Mouse (Mus musculus): ENCODE data around the gene Kcnh6. TPM values are rescaled to one million over a fixed set of nuclear protein-coding genes. Genes with fewer than 3 reads are reported as not detected.
A peak's percentile ranks its signal among the peaks of the same experiment; 100 is the strongest.
"Not testable (repeated sequence)": the region's sequence is repeated elsewhere in the genome, so short reads cannot be mapped to it uniquely, and the experiment has no call there.

Kcnh6 gene
- total RNA-seq, 2 experiments from 2014 or later: 0.68 TPM; not detected in 1

DNA sequence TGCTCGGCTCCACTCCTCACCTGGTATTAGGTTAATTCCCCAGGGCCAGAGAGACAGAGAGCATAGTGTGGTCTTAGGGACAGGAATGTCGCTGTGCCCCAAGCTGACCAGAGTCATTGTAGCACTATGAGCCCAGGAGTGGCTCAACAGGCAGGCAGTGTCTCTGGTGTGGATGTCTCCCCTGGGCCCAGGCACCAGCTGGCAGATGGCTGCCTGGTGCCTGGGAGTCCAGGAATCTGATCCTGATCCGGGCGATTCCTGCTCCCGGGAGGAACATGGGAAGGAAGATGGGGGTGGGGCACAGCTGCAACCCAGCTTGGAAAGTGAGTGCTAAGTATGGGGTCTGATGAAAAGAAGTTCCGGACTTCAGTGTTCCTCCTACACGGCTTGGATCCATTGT, 4.8 kb downstream of the Kcnh6 start:
- ATAC-seq (replicated peaks; ENCODE audit: low FRiP score, poor library complexity, severe bottlenecking): no peak

DNA sequence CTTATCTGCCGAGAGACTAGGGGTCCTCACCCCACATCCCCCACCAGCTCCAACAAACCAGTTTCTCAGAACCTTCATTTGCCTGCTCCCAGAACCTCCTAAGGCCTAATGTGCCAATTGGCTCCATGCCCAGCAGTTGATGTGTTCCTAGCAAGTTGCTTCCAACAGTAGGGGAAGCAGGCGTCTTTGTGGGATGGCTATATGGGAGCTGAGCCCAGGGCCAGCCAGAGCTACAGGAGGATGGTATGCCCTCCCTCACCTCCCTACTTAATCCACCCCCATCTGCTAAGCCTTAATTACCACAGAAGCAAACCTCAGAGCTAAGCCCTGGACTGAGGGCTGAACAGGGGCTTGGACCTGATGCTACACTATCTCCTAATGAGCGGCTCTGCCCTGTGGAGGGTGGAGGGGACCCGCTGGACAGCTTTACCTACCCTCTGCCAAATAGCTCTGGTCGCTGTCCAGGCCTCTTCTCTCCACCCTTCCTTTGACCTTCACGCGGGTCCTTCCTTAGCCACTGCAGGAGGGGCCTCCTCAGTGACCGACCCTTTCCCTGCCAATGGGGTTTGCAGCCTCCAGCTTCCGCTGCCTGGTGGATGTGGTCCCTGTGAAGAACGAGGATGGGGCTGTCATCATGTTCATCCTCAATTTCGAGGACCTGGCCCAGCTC, 5.8 kb downstream of the Kcnh6 start:
- no peak for ATAC-seq (replicated peaks; ENCODE audit: low FRiP score, poor library complexity, severe bottlenecking)

DNA sequence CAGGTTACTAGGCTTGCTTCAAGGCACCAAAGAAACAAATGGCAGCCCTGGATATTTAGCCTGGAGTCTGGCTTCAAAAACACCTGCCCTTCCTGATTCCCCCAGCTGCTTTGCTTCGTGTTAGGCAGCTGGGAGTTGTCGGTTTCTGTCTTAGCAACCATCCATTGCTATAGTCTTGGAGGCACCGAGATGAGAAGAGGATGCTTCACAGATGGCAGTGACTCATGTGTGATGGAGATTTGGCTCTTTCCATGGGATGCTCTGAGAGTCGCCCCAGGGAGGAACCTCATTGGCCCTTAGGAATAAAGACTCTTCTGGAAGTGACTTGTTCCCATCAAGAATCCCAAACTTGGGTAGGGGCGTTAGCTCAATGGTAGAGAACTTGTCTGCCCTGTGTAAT, 8.5 kb downstream of the Kcnh6 start:
- ATAC-seq (replicated peaks; ENCODE audit: low FRiP score, poor library complexity, severe bottlenecking): no peak

DNA sequence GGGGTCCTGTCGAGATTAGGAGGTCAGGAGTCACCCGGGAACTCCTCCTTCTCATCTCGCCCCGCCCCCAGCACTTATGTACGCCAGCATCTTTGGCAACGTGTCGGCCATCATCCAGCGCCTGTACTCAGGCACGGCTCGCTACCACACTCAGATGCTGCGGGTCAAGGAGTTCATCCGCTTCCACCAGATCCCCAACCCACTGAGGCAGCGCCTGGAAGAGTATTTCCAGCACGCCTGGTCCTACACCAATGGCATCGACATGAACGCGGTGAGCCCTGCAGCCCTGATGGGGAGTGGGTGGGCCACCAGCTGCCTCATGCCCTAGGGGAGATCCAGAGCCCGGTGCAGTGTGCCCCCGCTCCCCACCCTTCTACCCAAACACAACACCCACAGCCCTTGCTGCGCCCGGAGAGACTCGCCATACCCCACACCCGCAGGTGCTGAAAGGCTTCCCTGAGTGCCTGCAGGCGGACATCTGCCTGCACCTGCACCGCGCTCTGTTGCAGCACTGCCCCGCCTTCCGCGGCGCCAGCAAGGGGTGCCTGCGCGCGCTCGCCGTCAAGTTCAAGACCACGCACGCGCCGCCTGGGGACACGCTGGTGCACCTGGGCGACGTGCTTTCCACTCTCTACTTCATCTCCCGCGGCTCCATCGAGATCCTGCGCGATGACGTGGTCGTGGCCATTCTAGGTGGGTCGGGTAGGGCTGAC, 12.3 kb downstream of the Kcnh6 start:
- ATAC-seq (replicated peaks; ENCODE audit: low FRiP score, poor library complexity, severe bottlenecking): no peak

DNA sequence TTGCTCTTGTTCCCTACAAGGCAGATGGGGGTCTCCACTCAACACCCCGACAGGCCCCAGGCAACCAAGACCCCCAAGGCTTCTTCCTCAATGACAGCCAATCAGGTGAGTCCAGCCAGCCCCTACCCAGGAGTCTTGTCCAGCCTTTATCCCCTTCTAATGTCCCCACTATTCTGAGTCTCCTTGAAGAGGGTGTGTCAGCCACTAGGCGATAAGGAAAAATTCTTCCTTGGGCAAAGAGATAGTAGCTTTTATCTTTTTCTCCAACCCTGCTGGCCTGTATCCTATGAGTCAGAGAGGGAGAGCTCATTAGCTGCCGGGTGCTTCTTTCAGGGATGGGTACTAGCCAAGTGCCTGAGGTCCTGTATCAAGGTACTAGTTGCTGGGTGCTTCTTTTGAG, 17.9 kb downstream of the Kcnh6 start:
- no peak for ATAC-seq (replicated peaks; ENCODE audit: low FRiP score, poor library complexity, severe bottlenecking)

DNA sequence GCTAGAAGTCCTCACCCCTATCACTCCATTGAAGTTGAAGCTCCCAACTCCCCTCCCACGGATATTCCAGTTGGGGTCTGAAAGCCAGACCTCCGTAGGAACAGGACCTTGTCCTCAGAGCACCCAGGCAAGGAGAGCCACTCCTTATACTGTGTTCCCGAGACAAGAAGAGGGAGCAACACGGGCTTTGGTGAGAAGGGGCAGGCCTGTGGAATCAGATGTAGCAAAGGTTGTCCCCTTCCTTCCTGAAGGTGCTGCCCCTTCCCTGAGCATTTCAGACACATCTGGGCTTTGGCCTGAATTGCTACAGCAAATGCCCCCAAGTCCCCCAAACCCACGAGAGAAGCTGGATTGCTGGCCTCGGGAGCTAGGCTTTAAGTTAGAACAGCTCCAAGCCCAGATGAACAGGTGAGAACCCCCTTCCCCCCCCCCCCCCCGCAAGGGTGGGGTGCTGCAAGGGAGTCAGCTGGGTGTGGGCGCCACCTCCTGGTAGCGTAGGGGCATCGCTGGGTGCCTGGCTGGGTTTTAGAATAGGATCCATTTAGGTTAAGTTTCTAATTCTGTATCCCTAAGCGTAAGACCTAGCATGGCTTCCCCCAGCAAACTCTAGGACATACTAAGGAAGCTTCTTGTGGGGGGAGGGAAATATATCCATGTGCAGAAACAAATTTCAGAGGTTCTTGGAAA, 18.7 kb downstream of the Kcnh6 start:
- peak; percentile 78 for ATAC-seq (replicated peaks; ENCODE audit: low FRiP score, poor library complexity, severe bottlenecking)

DNA sequence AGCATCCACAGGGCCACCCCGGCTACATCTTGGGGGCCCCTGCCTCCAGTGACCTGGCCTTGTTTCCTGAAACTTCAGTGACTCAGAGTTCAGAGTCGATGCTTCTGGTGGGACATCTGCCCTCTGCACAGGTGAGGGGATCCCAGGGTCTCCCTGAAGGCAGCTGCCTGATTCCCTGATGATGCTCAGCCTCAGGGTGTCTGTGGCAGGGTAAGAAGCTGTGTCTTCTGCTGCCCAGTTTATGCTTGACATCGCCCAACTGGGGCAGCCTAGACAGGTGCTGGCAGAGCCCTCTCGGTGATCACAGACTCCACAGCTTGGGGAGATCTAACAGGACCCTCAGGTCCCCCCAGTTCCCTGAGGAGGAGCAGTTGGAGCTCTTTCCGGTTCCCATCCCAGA, 19.7 kb downstream of the Kcnh6 start:
- ATAC-seq (replicated peaks; ENCODE audit: low FRiP score, poor library complexity, severe bottlenecking): peak; percentile 54

DNA sequence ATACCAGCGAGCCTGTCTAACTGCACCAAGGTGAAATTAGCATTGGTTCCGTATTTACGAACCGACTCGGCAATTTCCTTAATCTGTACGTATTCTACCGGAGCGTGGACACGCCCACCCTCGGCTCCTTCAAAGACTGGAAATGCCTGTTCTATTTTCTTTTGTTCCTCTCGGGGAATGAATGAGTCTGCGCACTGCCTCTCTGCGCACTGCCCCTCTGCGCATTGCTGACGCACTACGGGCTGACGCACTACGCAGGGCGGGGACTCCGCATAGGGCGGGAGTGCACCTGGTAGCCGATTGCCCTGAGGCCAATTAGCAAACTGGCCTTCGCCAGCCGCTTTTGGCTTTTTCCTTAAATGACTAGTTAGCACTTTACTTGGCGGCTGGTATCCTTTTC, 24.1 kb downstream of the Kcnh6 start:
- not testable (repeated sequence) for ATAC-seq (replicated peaks; ENCODE audit: low FRiP score, poor library complexity, severe bottlenecking)

DNA sequence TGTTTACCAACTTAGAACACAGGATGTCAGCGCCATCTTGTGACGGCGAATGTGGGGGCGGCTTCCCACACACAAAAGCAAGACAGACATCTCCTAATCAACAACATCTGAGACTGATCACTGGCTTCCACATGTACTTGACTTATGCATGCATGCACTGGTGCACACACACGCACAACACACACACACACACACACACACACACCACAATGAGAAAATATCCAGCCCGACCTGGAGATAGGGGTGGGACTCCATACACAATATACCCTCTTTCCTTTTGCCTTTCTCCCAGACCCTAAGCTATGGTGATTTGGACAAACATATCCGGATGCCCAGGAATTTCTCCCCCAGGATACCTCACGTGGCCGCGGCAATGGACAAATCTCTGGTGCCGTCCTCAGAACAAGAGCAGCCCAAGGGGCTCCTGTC, 25.6 kb downstream of the Kcnh6 start:
- ATAC-seq (replicated peaks; ENCODE audit: low FRiP score, poor library complexity, severe bottlenecking): peak; percentile 23

DNA sequence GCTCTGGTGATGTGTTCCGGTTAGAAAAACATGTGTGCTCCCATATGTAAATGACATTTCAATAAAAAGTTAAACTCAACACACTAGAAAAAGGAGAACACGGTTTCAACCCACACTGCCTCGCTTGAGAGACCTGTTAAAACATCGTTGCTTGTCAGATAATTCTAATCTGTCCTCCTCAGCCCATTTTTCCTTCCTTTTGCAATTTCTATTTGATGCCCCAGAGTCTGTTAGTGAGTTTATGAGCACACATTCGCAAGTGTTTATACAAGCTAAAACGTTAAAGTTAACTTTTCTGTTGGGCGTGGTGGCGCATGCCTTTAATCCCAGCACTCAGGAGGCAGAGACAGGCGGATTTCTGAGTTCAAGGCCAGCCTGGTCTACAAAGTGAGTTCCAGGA, 27.1 kb downstream of the Kcnh6 start:
- ATAC-seq (replicated peaks; ENCODE audit: low FRiP score, poor library complexity, severe bottlenecking): no peak

DNA sequence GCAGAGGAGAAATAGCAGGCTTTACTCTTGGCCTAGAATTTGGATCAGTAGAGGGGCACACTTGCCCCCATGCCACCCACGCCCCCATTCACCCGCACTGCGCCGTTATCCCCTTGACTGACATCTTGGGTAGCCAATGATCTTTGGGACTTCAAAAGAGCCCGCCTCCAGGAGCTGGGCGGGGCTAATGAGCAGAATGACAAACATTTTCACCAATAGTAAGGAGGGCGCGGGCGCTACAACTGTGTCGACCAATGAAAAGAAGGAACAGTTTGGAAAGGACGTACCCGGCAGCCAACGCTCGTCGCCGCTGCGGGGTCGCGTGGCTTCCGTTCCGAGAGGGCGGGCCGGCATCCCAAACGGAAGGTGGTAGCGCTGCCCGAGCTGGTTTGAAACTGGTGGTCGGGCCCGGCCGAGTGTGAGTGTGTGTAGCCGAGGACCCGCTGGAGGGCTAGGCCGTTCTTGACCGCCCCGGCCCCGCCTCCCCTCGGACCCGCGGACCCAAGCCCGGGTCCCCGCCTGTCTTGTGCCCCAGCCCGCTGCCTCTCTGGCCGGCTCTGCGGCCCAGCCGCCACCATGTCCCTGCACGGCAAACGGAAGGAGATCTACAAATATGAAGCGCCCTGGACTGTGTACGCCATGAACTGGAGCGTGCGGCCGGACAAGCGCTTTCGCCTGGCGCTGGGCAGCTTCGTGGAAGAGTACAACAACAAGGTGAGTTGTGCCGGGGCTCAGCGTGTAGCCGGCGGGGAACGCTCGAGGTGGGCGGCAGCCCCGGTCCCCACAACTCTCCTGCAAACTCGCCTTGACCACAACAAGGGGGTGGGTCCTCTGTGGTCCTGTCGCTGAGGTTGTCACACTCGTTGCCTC, 28.9 kb downstream of the Kcnh6 start, which contains the start of gene Dcaf7:
Gene Dcaf7, plus strand, starts transcription at position 325 of the 870 bp plus-strand sequence.
- peak; percentile 93 for ATAC-seq (replicated peaks; ENCODE audit: low FRiP score, poor library complexity, severe bottlenecking)

DNA sequence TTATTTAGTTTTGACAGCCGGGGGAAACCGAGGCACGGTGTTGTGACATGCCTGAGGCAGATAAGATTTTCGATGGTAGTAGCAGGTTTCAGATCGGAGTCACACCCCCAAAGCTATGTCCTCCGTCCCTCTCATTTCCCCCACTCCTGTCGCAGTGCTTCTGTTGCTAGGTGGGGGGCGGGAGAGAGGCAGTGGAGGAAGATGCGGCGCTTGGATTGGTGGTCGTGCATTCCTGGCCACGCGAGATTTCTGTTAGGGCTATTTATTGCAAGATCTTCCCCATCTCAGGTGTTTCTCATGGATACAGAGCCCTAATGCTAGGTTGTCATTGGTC, 29.5 kb downstream of the Kcnh6 start:
- peak; percentile 22; the same call in 1 of the 2 replicates for ATAC-seq (replicated peaks; ENCODE audit: low FRiP score, poor library complexity, severe bottlenecking)

DNA sequence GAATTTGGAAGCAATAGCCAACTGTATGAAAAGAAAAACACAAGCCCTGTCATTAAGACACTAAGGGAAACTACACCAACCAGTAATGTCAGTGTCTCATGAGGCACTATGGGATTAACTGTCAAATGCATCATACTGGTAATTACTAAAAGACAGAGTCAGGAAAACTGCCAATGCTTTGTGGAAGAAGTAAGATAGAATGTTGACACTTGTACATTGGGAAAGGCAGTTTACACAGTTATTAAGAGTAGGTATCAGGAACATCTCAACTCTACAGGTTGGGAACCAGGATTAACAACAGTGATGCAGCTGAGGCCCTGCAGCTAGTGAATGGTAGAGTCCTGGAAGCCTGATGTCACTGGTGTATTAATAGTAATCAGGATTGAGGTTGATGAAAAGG, 36.4 kb downstream of the Kcnh6 start:
- no peak for ATAC-seq (replicated peaks; ENCODE audit: low FRiP score, poor library complexity, severe bottlenecking)

DNA sequence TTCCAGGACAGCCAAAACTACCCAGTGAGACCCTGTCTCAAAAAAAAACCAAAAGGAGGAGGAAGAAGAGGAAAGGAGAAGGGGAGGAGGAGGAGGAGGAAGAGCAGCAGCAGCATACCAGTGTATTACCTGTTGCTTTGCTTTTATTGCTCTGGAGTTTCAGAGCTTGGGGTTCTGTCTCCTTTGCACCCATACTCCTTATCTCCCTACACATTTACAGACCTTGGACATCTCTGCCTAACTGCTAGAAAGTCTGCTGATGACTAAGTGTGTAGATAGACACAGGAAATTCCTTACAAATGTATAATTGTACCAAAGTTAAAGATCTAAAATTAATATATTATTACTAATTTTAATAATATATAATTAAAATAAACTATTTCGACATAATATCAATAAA, 37.3 kb downstream of the Kcnh6 start:
- no peak for ATAC-seq (replicated peaks; ENCODE audit: low FRiP score, poor library complexity, severe bottlenecking)

DNA sequence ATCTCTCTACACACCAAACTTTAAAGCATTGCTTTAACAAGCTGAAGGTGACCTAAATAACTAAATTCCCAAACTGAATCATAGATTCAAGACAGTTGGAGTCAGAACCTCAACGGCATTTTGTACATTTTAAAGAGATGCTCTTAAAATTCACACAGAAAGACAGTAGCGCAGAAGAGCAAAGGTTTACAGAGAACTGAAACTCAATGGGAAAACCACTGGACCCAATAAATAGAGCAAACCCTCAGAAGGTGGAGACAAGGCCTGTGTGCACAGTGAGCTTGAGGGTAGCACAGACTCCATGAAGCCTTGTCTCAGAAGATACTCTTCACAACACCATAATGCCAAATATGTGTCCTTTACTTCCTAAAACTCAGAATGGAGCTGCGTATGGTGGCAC, 37.9 kb downstream of the Kcnh6 start:
- no peak for ATAC-seq (replicated peaks; ENCODE audit: low FRiP score, poor library complexity, severe bottlenecking)

DNA sequence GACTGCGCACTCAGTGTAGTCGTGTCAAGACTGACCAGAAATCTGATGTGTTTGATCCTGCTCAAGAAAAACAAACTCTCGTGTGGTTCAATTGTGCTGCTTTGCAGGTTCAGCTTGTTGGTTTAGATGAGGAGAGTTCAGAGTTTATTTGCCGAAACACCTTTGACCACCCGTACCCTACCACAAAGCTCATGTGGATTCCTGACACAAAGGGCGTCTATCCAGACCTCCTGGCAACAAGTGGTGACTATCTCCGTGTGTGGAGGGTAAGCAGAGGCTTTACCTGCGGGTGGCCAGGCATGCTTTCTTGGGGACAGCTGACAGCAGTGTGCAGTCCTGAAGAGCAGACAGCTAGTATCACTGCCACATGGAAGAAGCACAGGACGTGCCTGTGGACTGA, 38.7 kb downstream of the Kcnh6 start:
- ATAC-seq (replicated peaks; ENCODE audit: low FRiP score, poor library complexity, severe bottlenecking): no peak; the same call in 1 of the 2 replicates

DNA sequence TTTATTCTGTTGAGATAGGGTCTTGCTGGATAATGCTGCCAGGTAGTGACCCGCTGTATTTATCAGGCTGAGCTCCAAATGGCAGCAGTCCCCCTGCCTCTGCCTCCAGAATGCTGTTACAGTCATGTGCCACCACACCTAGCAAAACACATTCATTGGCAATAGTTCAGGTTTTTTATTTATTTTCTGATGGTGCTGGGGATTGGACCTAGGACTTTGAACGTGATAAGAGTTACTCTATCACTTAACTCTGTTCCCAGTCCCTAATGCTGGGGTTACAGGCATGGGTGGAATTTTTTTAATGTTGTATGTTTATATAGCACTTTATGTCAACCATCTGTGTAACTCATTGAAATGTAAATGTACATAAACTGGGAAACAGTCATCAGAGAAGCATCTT, 46.0 kb downstream of the Kcnh6 start:
- no peak for ATAC-seq (replicated peaks; ENCODE audit: low FRiP score, poor library complexity, severe bottlenecking)

DNA sequence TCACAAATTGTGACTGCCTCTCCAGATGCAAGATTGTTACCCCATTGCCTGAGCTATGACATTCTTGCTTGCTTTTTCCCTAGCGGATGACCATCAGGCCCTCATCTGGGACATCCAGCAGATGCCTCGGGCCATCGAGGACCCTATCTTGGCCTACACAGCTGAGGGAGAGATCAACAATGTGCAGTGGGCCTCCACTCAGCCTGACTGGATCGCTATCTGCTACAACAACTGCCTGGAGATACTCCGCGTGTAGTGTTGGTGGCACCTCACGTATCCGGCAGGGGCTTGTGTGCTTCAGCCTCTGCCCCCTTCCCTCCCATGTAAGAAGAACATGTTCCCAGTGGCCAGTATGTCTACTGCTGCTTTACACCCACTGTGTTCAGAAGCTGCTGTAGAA, 46.7 kb downstream of the Kcnh6 start:
- no peak for ATAC-seq (replicated peaks; ENCODE audit: low FRiP score, poor library complexity, severe bottlenecking)

DNA sequence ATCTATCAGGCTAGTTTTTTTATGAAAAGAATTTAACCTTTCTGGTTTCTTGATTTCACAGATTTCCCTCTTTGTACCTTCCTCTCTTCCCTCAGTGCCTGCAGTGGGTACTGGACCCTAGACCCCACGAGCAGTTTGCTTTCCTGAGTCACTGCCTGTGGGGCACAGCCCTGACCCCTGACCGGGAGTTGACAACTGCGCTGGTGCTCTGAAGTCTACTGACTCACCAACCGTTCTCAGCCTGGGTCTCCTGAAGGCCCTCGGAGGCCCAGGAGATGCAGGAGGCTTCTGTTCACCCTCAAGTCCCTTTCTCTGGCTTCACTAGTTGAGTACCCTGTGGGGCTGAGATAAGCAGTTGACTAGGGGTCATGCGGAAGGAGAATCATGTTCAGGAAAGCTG, 47.4 kb downstream of the Kcnh6 start:
- no peak for ATAC-seq (replicated peaks; ENCODE audit: low FRiP score, poor library complexity, severe bottlenecking)

DNA sequence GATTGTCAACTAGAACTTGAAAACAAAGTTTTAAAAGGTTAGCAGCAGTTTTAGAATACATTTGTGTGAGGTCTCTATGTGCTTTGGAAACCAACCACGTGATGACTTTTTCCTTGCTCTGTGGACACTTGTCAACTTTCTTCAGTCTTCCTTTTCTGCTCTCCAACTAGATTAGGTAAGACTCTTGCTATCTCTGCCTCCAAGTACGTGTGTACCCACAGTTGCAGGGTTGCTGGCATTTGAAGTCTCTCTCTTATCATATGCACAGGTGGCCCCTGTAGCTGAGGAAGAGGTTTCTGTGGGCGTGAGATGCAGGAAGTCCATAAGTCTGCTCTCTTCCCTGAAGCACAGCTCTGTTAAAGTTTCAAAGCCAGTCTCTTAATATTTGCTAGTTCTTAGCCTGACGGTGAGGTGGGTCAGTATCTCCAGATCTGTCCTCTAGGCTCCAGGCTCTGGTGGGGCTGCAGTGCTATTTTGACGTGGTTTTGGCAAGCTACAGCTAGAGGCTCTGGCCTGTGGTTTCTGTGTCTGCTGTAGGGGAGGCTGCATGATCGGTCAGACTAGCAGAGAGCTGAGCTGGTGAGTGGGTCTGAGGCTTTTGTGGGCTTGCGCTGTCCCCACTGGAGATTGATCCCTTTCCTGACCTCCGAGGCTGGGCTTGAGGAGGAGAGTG, 49.0 kb downstream of the Kcnh6 start:
- peak; percentile 59 for ATAC-seq (replicated peaks; ENCODE audit: low FRiP score, poor library complexity, severe bottlenecking)

All from erythroblast, adult 5-6 weeks (primary cell).